Mouse (Mus musculus) intestine, embryonic 15.5 days (tissue): ENCODE measurements around the gene D430019H16Rik. TPM values are rescaled to one million over a fixed set of nuclear protein-coding genes. Genes with fewer than 3 reads are reported as not detected.

Experiments used
- ATAC-seq: fragments of 200-750 bp; cut with Nextera tagmentation; 2 replicates; pipeline ENCODE4 v1.8.0; 2017; ENCODE audit warnings: moderate TSS enrichment, moderate library complexity
- H3K27ac ChIP-seq: fragments of 300-500 bp; sonication (generic); 2 replicates; pipeline ENCODE4 v1.5.1; 2015; ENCODE audit warnings: mild to moderate bottlenecking, inconsistent platforms
- H3K27me3 ChIP-seq: fragments of 300-500 bp; sonication (generic); replicated peaks from 2 replicates; pipeline ENCODE4 v1.6.1; 2015; ENCODE audit warnings: inconsistent platforms
- H3K36me3 ChIP-seq: fragments of 300-500 bp; sonication (generic); 2 replicates; pipeline ENCODE4 v1.6.1; 2015; ENCODE audit warnings: inconsistent platforms
- H3K4me1 ChIP-seq: fragments of 300-500 bp; sonication (generic); replicated peaks from 2 replicates; pipeline ENCODE4 v1.6.1; 2015; ENCODE audit warnings: inconsistent platforms
- H3K4me2 ChIP-seq: fragments of 300-500 bp; sonication (generic); replicated peaks from 2 replicates; pipeline ENCODE4 v1.6.1; 2015; ENCODE audit warnings: mild to moderate bottlenecking, inconsistent platforms
- H3K4me3 ChIP-seq: fragments of 300-500 bp; sonication (generic); replicated peaks from 2 replicates; pipeline ENCODE4 v1.5.1; 2015; ENCODE audit warnings: inconsistent platforms
- H3K9ac ChIP-seq: fragments of 300-500 bp; sonication (generic); 2 replicates; pipeline ENCODE4 v1.6.1; 2015; ENCODE audit warnings: inconsistent platforms
- H3K9me3 ChIP-seq: fragments of 300-500 bp; sonication (generic); 2 replicates; pipeline ENCODE4 v1.6.1; 2016; ENCODE audit warnings: inconsistent platforms
- WGBS: fragments of 180-500 bp; shearing (Covaris S2); methylation state at CpG from one replicate; pipeline ENCODE4 v1.1.7; 2015; 5-methylcytosine and 5-hydroxymethylcytosine counted together
- polyA plus RNA-seq: library from polyadenylated mRNA; unstranded; fragments of >200 nt; fragmentation: Nextera tagmentation; extraction: Ambion mirVana; gene quantifications from 2 replicates; pipeline ENCODE4 v1.2.1, GENCODE M21; 2015

D430019H16Rik gene
- polyA plus RNA-seq, 1 experiment from 2014 or later, result 0.78 TPM

DNA sequence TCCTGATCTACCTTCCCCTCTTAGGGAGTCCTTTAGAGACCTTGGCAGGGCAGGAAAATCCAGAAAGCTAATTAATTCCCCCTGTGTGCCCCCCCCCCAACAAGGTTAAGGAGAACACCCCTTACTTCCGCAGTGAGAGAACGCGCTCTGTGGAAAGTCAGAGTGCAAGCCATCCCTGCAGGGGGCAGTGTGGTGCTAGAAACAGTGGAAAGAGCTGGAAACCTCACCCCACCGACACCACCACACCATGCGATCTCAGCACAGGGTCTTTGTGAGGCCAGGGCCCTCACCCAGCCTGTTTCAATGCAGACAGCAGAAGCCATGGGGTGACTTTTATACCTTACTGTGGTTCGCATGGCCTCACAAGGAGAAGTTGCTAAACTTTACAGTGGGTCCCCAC is 44.2 kb downstream of the D430019H16Rik start:
- Histone ChIP-seq H3K27me3 (no peaks in the 10 kb centered on the region), H3K9ac (no peak overlapping the region), H3K36me3 (no peaks in the 10 kb centered on the region), H3K9me3 (no peaks in the 10 kb centered on the region), H3K4me1 (peaks cover 6% of the 10 kb centered on the region; the same call in 1 of the 2 replicates), H3K4me3 (no peak overlapping the region), H3K27ac (no peak overlapping the region), H3K4me2 (no peak overlapping the region)
- ATAC-seq, result peak; percentile 76
- WGBS, result 19% methylated on average over 6 of the region's 6 CpGs

DNA sequence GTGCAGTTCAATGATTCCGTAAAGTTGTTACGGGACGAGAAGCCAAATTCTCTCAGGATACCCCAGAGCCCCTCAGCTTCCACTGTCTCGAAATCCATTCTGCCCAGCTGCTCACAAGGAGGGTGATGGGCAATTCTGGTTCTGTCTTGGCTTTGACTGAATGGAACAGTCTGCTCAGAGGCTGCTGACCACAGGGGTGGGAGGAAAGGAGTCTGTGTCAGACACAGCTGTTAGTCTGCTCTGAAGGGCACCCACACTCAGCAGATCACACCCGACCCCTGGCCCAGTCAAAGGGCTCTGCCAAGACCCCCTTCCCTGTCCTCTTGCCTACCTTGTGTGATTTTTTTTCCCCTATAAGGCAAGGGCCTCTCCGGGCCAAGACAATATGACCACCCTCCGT is 44.8 kb downstream of the D430019H16Rik start:
- H3K27ac ChIP-seq, result no peak overlapping the region
- no peak overlapping the region for H3K9ac ChIP-seq
- no peak overlapping the region for H3K4me2 ChIP-seq
- ATAC-seq, result no peak
- peaks cover 6% of the 10 kb centered on the region; the same call in 1 of the 2 replicates for H3K4me1 ChIP-seq
- H3K9me3 ChIP-seq, result no peaks in the 10 kb centered on the region
- H3K36me3 ChIP-seq, result no peaks in the 10 kb centered on the region
- H3K27me3 ChIP-seq, result no peaks in the 10 kb centered on the region
- 88% methylated on average over 7 of the region's 7 CpGs for WGBS
- no peak overlapping the region for H3K4me3 ChIP-seq

GRCm38 (mm10) chr12:105498842-105499241 is 45.2 kb downstream of the D430019H16Rik start:
- Histone ChIP-seq H3K9ac (no peak overlapping the region), H3K27me3 (no peaks in the 10 kb centered on the region), H3K4me3 (no peak overlapping the region), H3K4me1 (peaks cover 6% of the 10 kb centered on the region; the same call in 1 of the 2 replicates), H3K27ac (no peak overlapping the region), H3K4me2 (no peak overlapping the region), H3K9me3 (no peaks in the 10 kb centered on the region), H3K36me3 (no peaks in the 10 kb centered on the region)
- WGBS, result 49% methylated on average over 4 of the region's 4 CpGs
- no peak for ATAC-seq

GRCm38 (mm10) chr12:105500940-105501339 is 47.3 kb downstream of the D430019H16Rik start:
- peaks cover 3% of the 10 kb centered on the region; the same call in 1 of the 2 replicates for H3K4me1 ChIP-seq
- H3K4me2 ChIP-seq, result no peak overlapping the region
- no peaks in the 10 kb centered on the region for H3K27me3 ChIP-seq
- no peak overlapping the region for H3K9ac ChIP-seq
- no peaks in the 10 kb centered on the region for H3K36me3 ChIP-seq
- 60% methylated on average over 5 of the region's 5 CpGs for WGBS
- no peaks in the 10 kb centered on the region for H3K9me3 ChIP-seq
- H3K4me3 ChIP-seq, result no peak overlapping the region
- H3K27ac ChIP-seq, result peak overlapping the region; percentile 32; the same call in 1 of the 2 replicates
- no peak for ATAC-seq

DNA sequence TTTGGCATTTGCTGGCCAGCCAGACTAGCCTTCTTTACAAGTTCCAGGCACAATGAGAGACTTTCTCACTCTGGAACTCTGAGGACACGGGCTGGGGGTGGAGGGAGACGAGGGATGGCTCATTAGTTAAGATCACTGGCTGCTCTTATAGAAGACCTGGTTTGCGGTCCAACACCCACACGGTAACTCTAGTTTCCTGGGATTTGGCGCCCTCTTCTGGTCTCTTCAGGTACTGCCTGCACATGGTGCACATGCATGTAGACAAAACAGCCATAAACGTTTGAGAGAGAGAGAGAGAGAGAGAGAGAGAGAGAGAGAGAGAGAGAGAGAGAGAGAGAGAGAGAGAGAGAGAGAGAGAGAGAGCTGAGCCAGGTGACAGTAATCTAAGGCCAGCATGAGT is 51.1 kb downstream of the D430019H16Rik start:
- Histone ChIP-seq H3K4me1 (no peaks in the 10 kb centered on the region; the same call in 1 of the 2 replicates), H3K27ac (no peak overlapping the region), H3K4me3 (no peak overlapping the region), H3K27me3 (no peaks in the 10 kb centered on the region), H3K4me2 (no peak overlapping the region), H3K9ac (no peak overlapping the region), H3K9me3 (no peaks in the 10 kb centered on the region), H3K36me3 (no peaks in the 10 kb centered on the region)
- 71% methylated on average over 6 of the region's 6 CpGs for WGBS
- ATAC-seq, result no peak

DNA sequence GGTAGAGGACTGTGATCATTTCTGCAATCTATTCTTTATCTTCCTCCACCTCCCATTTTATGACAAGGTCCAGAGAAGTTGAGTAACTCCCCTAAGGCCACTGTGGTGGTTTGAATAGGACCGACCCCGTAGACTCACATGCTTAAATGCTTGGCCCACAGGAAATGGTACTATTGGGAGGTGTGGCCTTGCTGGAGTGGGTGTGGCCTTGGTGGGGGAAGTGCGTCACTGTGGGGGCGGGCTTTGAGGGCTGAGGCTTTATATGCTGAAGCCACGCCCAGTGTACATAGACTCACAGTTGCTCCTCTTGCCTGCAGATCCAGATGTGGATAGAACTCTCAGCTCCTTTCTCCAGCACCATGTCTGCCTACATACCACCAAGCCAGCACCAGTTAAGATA is 57.5 kb downstream of the D430019H16Rik start:
- no peak overlapping the region for H3K9ac ChIP-seq
- H3K27me3 ChIP-seq, result no peaks in the 10 kb centered on the region
- no peak overlapping the region for H3K4me3 ChIP-seq
- no peaks in the 10 kb centered on the region for H3K36me3 ChIP-seq
- no peaks in the 10 kb centered on the region for H3K9me3 ChIP-seq
- H3K27ac ChIP-seq, result peak overlapping the region; percentile 70
- H3K4me1 ChIP-seq, result peaks cover 6% of the 10 kb centered on the region; the same call in 1 of the 2 replicates
- peak; percentile 34 for ATAC-seq
- 0 out of 2 replicates have a peak overlapping the region, but pooled peaks have one; percentile 9 for H3K4me2 ChIP-seq
- 73% methylated on average over 5 of the region's 5 CpGs for WGBS

DNA sequence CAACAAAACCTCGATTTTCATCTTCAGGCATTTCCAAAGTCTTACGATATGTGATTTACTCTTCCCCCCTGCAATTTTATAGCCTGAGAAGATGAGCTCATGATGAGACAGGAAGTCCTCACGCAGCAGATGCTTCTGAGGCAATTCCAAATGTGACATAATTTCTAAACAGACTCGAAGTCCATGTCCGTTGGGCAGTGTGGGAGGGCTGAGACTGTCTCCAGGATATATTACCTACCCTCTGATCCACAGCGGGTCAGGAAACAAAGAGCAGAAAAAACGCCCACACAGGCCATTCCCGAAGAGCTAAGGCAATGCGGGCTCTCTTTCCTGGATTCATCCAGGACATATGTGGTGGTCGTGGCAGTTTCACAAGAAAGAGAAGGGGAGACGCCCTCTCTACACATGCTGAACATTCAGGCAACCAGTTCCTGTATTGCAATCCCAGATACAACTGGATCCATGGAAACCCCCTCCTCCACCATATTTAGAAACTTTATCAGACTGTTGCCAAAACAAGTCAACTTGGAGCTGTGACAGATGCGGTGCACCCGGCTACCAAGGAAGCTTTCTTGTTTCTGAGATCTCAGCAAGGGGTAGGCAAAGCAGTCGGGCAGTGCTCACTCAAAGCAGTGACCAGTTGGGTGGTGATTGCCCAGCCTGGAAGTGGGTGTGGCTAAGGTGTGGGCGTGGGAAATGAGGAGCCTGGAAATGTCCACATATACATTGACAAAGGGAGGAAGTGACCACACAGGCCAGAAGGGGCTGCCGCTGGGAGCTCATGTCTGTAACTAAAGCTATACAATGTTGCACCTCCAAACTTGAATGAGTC is 58.2 kb downstream of the D430019H16Rik start:
- WGBS, result 39% methylated on average over 16 of the region's 16 CpGs
- 0 out of 2 replicates have a peak overlapping the region, but pooled peaks have one; percentile 9 for H3K4me2 ChIP-seq
- peaks cover 6% of the 10 kb centered on the region; the same call in 1 of the 2 replicates for H3K4me1 ChIP-seq
- H3K36me3 ChIP-seq, result no peaks in the 10 kb centered on the region
- H3K9ac ChIP-seq, result no peak overlapping the region
- no peaks in the 10 kb centered on the region for H3K27me3 ChIP-seq
- no peak overlapping the region for H3K4me3 ChIP-seq
- no peaks in the 10 kb centered on the region for H3K9me3 ChIP-seq
- ATAC-seq, result peak; percentile 65
- peak overlapping the region; percentile 70 for H3K27ac ChIP-seq

DNA sequence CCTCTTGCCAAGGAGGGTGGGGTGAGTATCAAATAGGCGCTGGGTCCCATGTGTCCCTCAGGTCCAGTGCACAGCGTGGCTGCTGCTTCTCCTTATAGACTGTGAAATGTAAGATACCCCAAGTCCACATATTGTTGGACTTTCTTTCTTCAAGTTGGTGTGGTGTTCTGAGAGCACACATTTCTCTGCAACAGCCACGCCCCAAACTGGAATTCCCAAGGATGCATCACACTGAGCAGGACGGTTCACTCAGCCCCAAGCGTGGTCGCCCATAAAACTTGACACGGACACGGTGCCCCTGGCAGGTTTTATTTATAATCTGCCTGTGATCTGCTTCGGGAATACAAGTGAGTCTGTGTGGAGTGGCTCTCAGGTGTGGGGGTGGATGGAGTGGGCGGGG is 60.5 kb downstream of the D430019H16Rik start:
- Histone ChIP-seq H3K27me3 (no peaks in the 10 kb centered on the region), H3K4me1 (peaks cover 6% of the 10 kb centered on the region; the same call in 1 of the 2 replicates), H3K36me3 (no peaks in the 10 kb centered on the region), H3K9ac (no peak overlapping the region), H3K9me3 (no peaks in the 10 kb centered on the region), H3K4me2 (no peak overlapping the region), H3K4me3 (no peak overlapping the region), H3K27ac (no peak overlapping the region)
- no peak for ATAC-seq
- 56% methylated on average over 10 of the region's 10 CpGs for WGBS

DNA sequence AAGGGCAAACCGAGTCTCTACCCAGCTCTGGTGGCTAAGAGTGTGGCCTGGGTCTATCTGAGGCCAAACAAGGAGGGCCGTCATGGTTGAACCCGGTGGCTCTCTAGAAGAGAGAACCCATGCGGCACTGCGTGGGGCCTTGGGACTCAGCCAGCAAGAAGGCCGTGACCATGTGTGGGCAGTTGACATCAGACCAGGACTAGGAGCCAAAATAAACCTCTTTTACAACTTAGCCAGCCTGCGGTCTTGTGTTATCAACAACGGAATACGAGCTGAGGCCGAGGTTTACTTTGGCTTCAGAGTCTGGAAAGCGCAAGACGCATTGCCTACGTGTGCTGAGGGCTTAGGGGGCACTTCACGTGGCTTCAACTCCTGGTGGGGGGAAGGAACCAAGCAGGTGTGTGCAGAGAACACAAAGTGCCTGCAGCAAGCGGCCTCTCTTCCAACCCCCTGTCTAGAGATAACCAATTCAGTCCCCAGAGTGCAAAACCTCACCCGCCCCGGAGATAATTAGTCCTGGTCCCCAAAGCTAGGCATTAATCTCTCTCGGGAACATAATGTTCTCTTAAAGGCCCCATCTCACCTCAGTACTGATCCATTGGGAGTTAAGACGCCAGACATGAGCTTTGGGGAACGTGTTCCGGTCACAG is 63.5 kb downstream of the D430019H16Rik start:
- no peak overlapping the region for H3K4me3 ChIP-seq
- H3K27ac ChIP-seq, result no peak overlapping the region
- H3K4me2 ChIP-seq, result no peak overlapping the region
- no peak for ATAC-seq
- H3K36me3 ChIP-seq, result no peaks in the 10 kb centered on the region
- H3K27me3 ChIP-seq, result no peaks in the 10 kb centered on the region
- 55% methylated on average over 21 of the region's 21 CpGs for WGBS
- 0 out of 2 replicates have a peak, but pooled peaks cover 7% of the 10 kb centered on the region for H3K4me1 ChIP-seq
- no peak overlapping the region for H3K9ac ChIP-seq
- no peaks in the 10 kb centered on the region for H3K9me3 ChIP-seq

GRCm38 (mm10) chr12:105519851-105520250 is 66.2 kb downstream of the D430019H16Rik start:
- Histone ChIP-seq H3K36me3 (no peaks in the 10 kb centered on the region), H3K9ac (no peak overlapping the region), H3K9me3 (no peaks in the 10 kb centered on the region), H3K4me1 (0 out of 2 replicates have a peak, but pooled peaks cover 7% of the 10 kb centered on the region), H3K27me3 (no peaks in the 10 kb centered on the region), H3K27ac (no peak overlapping the region), H3K4me2 (no peak overlapping the region), H3K4me3 (no peak overlapping the region)
- no peak for ATAC-seq
- WGBS, result 83% methylated on average over 2 of the region's 2 CpGs

DNA sequence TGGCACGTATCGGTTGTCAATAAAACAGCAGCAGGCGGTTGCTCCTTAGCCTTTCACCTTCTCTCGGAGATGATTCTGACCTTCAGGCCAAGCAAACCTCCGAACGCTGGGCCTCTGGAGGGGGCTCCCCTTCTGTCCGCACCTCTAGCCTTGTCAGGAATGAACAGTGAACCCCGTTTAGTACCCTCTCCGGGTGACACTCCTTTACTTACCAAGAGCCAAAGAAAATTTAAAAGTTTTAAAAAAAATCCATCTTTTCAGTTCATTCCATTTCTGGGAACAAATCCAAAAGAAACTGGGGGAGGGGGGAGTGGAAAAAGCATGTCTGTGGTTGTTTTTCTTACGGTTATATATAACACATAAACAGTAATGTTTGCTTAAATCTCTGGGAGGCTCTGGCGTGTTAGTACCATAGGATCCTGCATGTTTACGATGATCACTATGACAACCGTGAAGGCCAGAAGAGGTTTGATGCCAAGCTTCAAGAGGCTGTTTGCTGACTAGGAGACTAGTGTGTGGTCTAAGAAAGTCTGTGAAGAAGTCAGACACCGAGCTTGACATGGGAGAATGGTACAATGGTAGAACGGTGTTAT is 67.6 kb downstream of the D430019H16Rik start:
- Histone ChIP-seq H3K36me3 (no peaks in the 10 kb centered on the region), H3K9me3 (no peaks in the 10 kb centered on the region), H3K27ac (peak overlapping the region; percentile 62), H3K27me3 (no peaks in the 10 kb centered on the region), H3K4me2 (peak overlapping the region; percentile 31), H3K4me1 (0 out of 2 replicates have a peak, but pooled peaks cover 9% of the 10 kb centered on the region), H3K9ac (no peak overlapping the region), H3K4me3 (no peak overlapping the region)
- WGBS, result 48% methylated on average over 15 of the region's 15 CpGs
- peak; percentile 67 for ATAC-seq

DNA sequence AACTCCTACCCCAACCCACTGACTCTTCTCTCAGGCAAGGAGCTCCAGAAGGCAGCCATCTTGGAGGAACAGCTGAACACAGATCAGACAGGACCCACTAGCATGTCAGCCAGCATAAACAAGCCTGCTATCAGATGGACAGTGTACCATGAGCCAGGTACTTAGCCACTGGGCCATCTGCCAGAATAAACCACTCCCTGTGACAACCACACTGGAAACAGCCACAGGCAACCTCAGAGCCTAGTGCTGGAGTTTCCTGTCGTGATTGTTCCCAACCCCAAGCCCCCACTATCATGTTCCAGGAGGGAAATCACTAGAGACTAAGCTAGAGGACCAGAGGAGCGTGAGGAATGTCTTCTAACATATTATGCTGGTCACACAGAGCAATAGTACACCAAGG is 70.1 kb downstream of the D430019H16Rik start:
- Histone ChIP-seq H3K4me1 (0 out of 2 replicates have a peak, but pooled peaks cover 9% of the 10 kb centered on the region), H3K9ac (no peak overlapping the region), H3K4me3 (no peak overlapping the region), H3K27ac (no peak overlapping the region), H3K36me3 (no peaks in the 10 kb centered on the region), H3K4me2 (no peak overlapping the region), H3K27me3 (no peaks in the 10 kb centered on the region), H3K9me3 (no peaks in the 10 kb centered on the region)
- ATAC-seq, result no peak
- WGBS, result 65% methylated on average over 2 of the region's 2 CpGs
